Mouse (Mus musculus): ENCODE measurements around the gene Ybx3.

DNA sequence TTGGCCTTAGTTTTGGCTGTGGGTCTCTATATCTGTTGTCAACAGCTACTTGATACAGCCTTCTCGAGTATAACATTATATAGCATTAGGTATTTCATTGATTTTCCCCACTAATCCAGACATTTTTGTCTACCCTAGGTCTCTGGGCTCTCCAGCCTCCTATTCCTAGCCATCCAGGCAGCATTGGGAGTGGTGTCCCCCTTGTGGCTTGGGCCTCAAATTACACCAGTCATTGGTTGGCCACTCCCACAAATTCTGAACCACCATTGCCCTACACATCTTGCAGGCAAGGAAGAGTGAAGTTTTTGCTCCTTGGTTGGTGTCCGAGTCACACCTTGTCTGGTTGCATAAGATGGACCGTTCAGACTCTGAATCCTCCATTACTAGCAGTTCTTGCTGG lies 33.3 kb upstream of the Ybx3 start:
- TF ChIP-seq POLR2A (IDR thresholded peaks at IDR 0.05; ENCODE audit: control insufficient read depth, low read depth, low read length) = no peak
- peak; percentile 52; the same call in 1 of the 2 replicates for TF ChIP-seq CTCF (IDR thresholded peaks at IDR 0.05; ENCODE audit: control insufficient read depth, insufficient read depth, insufficient replicate concordance, low read depth, low read length)
